ENCODE assay signal across 14 mouse cellular contexts in genomic region chr9:115273095-115273649, GRCm38 (mm10).
"Had no signal": no experiment of that assay in that cellular context is flagged by ENCODE, and none has a peak within 500 bp of the region (broad histone marks: within the 10 kb centered on the region; RNA-seq: fewer than 3 reads in every experiment).

No protein-coding gene starts in this region.

- H3K27me3 ChIP-seq: lung, embryonic 15.5 days; megakaryocyte, embryonic 14.5 days; midbrain, embryonic 13.5 days; midbrain, embryonic 15.5 days; neural tube, embryonic 12.5 days had no signal

- H3K9ac ChIP-seq: liver, embryonic 14.5 days; lung, embryonic 15.5 days; midbrain, embryonic 13.5 days; midbrain, embryonic 15.5 days; neural tube, embryonic 12.5 days had no signal

- DNase-seq: lung, adult 2 months; right cerebral cortex, postnatal 14 days; thymus, adult 2 months; thymus, postnatal 25 days; thymus, postnatal 4 days had no signal

- H3K27ac ChIP-seq: liver, embryonic 14.5 days; lung, embryonic 15.5 days; macrophage; midbrain, embryonic 13.5 days; midbrain, embryonic 15.5 days; neural tube, embryonic 12.5 days had no signal

- ATAC-seq: lung, postnatal 0 days; midbrain, embryonic 13.5 days; midbrain, embryonic 15.5 days had no signal

- H3K9me3 ChIP-seq: lung, embryonic 15.5 days; megakaryocyte, embryonic 14.5 days; midbrain, embryonic 13.5 days; midbrain, embryonic 15.5 days; neural tube, embryonic 12.5 days had no signal

- H3K4me1 ChIP-seq: lung, embryonic 15.5 days; midbrain, embryonic 13.5 days; midbrain, embryonic 15.5 days; neural tube, embryonic 12.5 days had no signal

- H3K4me3 ChIP-seq: lung, embryonic 15.5 days; megakaryocyte, embryonic 14.5 days; midbrain, embryonic 13.5 days; midbrain, embryonic 15.5 days; neural tube, embryonic 12.5 days had no signal

- H3K4me2 ChIP-seq: lung, embryonic 15.5 days; midbrain, embryonic 11.5 days; midbrain, embryonic 13.5 days; midbrain, embryonic 15.5 days; neural tube, embryonic 12.5 days had no signal
